Mouse (Mus musculus): ENCODE measurements around the gene Meis2. TPM values are rescaled to one million over a fixed set of nuclear protein-coding genes. Genes with fewer than 3 reads are reported as not detected.

Meis2 gene
- total RNA-seq, 2 experiments from 2014 or later: 40.7 to 41.2 TPM

- no peak for DNase-seq (ENCODE audit: low spot score in 2 of 2)
These were observed 206.1 kb downstream of the Meis2 start for GRCm38 (mm10) chr2:115859371-115860140.

- DNase-seq (ENCODE audit: low spot score in 2 of 2): no peak
These were observed 206.7 kb downstream of the Meis2 start for GRCm38 (mm10) chr2:115858927-115859326.

- no peak for DNase-seq (ENCODE audit: low spot score in 2 of 2)
These were observed 207.4 kb downstream of the Meis2 start for GRCm38 (mm10) chr2:115858246-115858645.

GRCm38 (mm10) chr2:115857123-115858080 is 208.2 kb downstream of the Meis2 start:
- no peak for DNase-seq (ENCODE audit: low spot score in 2 of 2)

GRCm38 (mm10) chr2:115856401-115857073 is 209.1 kb downstream of the Meis2 start:
- DNase-seq (ENCODE audit: low spot score in 2 of 2): no peak

- DNase-seq (ENCODE audit: low spot score in 2 of 2): peak; percentile 59 to 86
These were observed 209.9 kb downstream of the Meis2 start for GRCm38 (mm10) chr2:115855511-115856400.

GRCm38 (mm10) chr2:115854828-115855311 is 210.8 kb downstream of the Meis2 start:
- peak in 1 of 2 experiments; percentile 9 for DNase-seq (ENCODE audit: low spot score in 2 of 2)

- no peak for DNase-seq (ENCODE audit: low spot score in 2 of 2)
These were observed 211.4 kb downstream of the Meis2 start for GRCm38 (mm10) chr2:115854007-115854827.

- DNase-seq (ENCODE audit: low spot score in 2 of 2): no peak
These were observed 212.4 kb downstream of the Meis2 start for GRCm38 (mm10) chr2:115853221-115853620.

GRCm38 (mm10) chr2:115852615-115853014 is 213.0 kb downstream of the Meis2 start:
- DNase-seq (ENCODE audit: low spot score in 2 of 2): no peak

GRCm38 (mm10) chr2:115852109-115852508 is 213.5 kb downstream of the Meis2 start:
- no peak for DNase-seq (ENCODE audit: low spot score in 2 of 2)

GRCm38 (mm10) chr2:115850961-115851360 is 214.7 kb downstream of the Meis2 start:
- no peak for DNase-seq (ENCODE audit: low spot score in 2 of 2)

GRCm38 (mm10) chr2:115842821-115843220 is 222.8 kb downstream of the Meis2 start:
- DNase-seq (ENCODE audit: low spot score in 2 of 2): no peak

GRCm38 (mm10) chr2:115836034-115836433 is 229.6 kb downstream of the Meis2 start:
- no peak for DNase-seq (ENCODE audit: low spot score in 2 of 2)

GRCm38 (mm10) chr2:115822361-115822760 is 243.3 kb downstream of the Meis2 start:
- DNase-seq (ENCODE audit: low spot score in 2 of 2): peak; percentile 35 to 75

- DNase-seq (ENCODE audit: low spot score in 2 of 2): no peak
These were observed 247.7 kb downstream of the Meis2 start for GRCm38 (mm10) chr2:115817959-115818358.

- no peak for DNase-seq (ENCODE audit: low spot score in 2 of 2)
These were observed 251.9 kb downstream of the Meis2 start for GRCm38 (mm10) chr2:115813721-115814120.

GRCm38 (mm10) chr2:115813316-115813715 is 252.3 kb downstream of the Meis2 start:
- DNase-seq (ENCODE audit: low spot score in 2 of 2): no peak

All from layer of hippocampus, adult 18-20 months (tissue).